Mouse (Mus musculus) megakaryocyte, embryonic 14.5 days (primary cell): ENCODE results near the gene Tbx10.

ENCODE experiments used
- FLI1 ChIP-seq: IDR thresholded peaks from 2 replicates; pipeline ENCODE4 v1.6.1; 2012; ENCODE audit warnings: low read length, inconsistent platforms, mixed read lengths
- GATA1 ChIP-seq: IDR thresholded peaks from 3 replicates; pipeline ENCODE4 v1.6.1; 2012; ENCODE audit warnings: mixed read lengths, low read length, inconsistent platforms, borderline replicate concordance

GRCm38 (mm10) chr19:4015635-4016034 lies 23.1 kb downstream of the Tbx10 start:
- TF ChIP-seq GATA1 = no peak
- TF ChIP-seq FLI1 = no peak
